Mouse (Mus musculus): ENCODE results near the gene Grcc10.

- TF ChIP-seq MAX (IDR thresholded peaks at IDR 0.05; ENCODE audit: low read depth) (no peak), E2F4 (IDR thresholded peaks at IDR 0.05; ENCODE audit: insufficient read depth) (no peak), POLR2A (IDR thresholded peaks at IDR 0.05; ENCODE audit: insufficient read length, low read depth) (no peak), SRF (IDR thresholded peaks at IDR 0.05; ENCODE audit: control insufficient read depth, insufficient read length, low read depth) (no peak), POLR2AphosphoS2 (IDR thresholded peaks at IDR 0.05; ENCODE audit: insufficient read length, low read depth) (no peak), CEBPB (IDR thresholded peaks at IDR 0.05; ENCODE audit: insufficient read depth, poor library complexity, severe bottlenecking) (no peak), TCF12 (IDR thresholded peaks at IDR 0.05; ENCODE audit: insufficient read depth, poor library complexity, severe bottlenecking) (no peak), MYOG (IDR thresholded peaks at IDR 0.05; ENCODE audit: control insufficient read depth in 1 of 3, insufficient read depth in 1 of 3, insufficient read length in 2 of 3, low read depth in 2 of 3) (no peak), USF1 (IDR thresholded peaks at IDR 0.05; ENCODE audit: low read depth) (no peak), TCF3 (IDR thresholded peaks at IDR 0.05; ENCODE audit: insufficient read length, low read depth) (no peak)
These were observed 9.2 kb upstream of the Grcc10 start for GRCm38 (mm10) chr6:124750405-124750804.
